Mouse (Mus musculus) adrenal gland, postnatal 36 days (tissue): ENCODE data around the gene Gm8453. TPM values are rescaled to one million over a fixed set of nuclear protein-coding genes. Genes with fewer than 3 reads are reported as not detected.
"Not testable (repeated sequence)": the region's sequence is repeated elsewhere in the genome, so short reads cannot be mapped to it uniquely, and the experiment has no call there.

ENCODE experiments used
- DNase-seq, 2 experiments: peaks; one replicate each; pipeline ENCODE4 v3.0.0; 2021; ENCODE audit warnings: mixed read lengths in 1 of 2
- long read RNA-seq, 2 experiments: library from polyadenylated mRNA; stranded (forward); transcript quantifications; one replicate each; pipeline ENCODE4 v2.0.0; 2021; ENCODE audit warnings: borderline sequencing depth in 2 of 2
- total RNA-seq, 2 experiments: library from RNA; stranded (reverse); gene quantifications; 2 replicates each; pipeline ENCODE4 v1.2.3; 2021

Gene Gm8453
- not detected for total RNA-seq
- long read RNA-seq, experiment 1 = 0 reads
- long read RNA-seq, experiment 2 = 0 reads

DNA sequence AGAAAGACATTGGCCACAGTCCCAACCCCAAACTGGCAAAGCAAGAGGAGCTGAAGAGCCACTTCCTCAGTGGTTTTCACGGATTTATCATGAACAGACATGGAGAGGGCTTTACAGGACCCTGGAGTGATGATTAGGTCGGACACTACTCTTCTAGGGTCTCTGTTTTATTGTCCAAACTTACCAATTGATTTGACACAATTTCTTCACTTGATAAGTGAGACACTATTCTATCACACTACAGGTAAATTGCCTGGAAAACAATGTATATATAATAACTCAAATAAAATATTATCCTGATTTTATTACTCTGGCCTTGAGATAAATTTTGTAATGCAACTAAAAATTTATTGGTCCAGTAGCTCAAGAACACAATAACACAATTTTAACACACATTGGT is at the start of gene Gm8453:
Gene Gm8453, minus strand, starts transcription at position 101 of the 400 bp plus-strand sequence.
- not testable (repeated sequence) for DNase-seq

DNA sequence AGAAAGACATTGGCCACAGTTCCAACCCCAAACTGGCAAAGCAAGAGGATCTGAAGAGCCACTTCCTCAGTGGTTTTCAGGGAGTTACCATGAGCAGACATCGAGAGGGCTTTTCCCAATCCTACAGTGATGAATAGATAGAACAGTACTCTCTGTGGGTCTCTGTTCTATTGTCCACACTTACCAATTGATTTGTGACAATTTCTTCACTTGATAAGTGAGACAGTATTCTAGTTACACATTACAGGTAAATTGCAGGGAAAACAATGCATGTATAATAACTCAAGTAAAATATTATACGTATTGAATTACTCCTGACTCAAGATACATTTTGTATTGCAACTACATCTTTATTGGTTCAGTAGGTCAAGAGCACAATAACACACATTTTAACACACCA is 28.1 kb downstream of the Gm8453 start, which contains the start of gene Gm8653:
Gene Gm8653, minus strand, starts transcription at position 101 of the 400 bp plus-strand sequence.
- not testable (repeated sequence) for DNase-seq

DNA sequence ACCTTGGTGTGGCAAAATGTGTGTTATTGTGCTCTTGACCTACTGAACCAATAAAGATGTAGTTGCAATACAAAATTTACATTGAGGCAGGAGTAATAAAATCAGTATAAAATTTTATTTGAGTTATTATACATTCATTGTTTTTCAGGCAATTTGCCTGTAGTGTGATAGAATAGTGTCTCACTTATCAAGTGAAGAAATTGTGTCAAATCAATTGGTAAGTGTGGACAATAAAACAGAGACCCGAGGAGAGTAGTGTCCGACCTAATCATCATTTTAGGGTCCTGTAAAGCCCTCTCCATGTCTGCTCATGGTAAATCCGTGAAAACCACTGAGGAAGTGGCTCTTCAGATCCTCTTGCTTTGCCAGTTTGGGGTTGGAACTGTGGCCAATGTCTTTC is 40.2 kb downstream of the Gm8453 start, which contains the start of gene Vmn1r143:
Gene Vmn1r143, plus strand, starts transcription at position 301 of the 400 bp plus-strand sequence.
- not testable (repeated sequence) for DNase-seq

Other genes with a start within 250 kb of the Gm8453 start
- not detected for gene Vmn1r137, start 234.9 kb downstream of the Gm8453 start, total RNA-seq
- not detected for gene Vmn1r138, start 200.6 kb downstream of the Gm8453 start, total RNA-seq
- not detected for gene Gm6176, start 173.2 kb downstream of the Gm8453 start, total RNA-seq
- not detected for gene Vmn1r139, start 160.4 kb downstream of the Gm8453 start, total RNA-seq
- gene Gm16451, start 111.2 kb downstream of the Gm8453 start, total RNA-seq = not detected
- not detected for gene Gm10666, start 94.7 kb downstream of the Gm8453 start, total RNA-seq
- not detected for gene Vmn1r142, start 65.4 kb downstream of the Gm8453 start, total RNA-seq
- gene Vmn1r143, start 40.1 kb downstream of the Gm8453 start, total RNA-seq = not detected
- not detected for gene Gm8653, start 28.2 kb downstream of the Gm8453 start, total RNA-seq
- not detected for gene Gm4187, start 100.2 kb upstream of the Gm8453 start, total RNA-seq
- gene Gm8660, start 141.6 kb upstream of the Gm8453 start, total RNA-seq = not detected
- not detected for gene Vmn1r148, start 184.1 kb upstream of the Gm8453 start, total RNA-seq
- gene Vmn1r149, start 208.7 kb upstream of the Gm8453 start, total RNA-seq = not detected
- not detected for gene Gm10665, start 234.6 kb upstream of the Gm8453 start, total RNA-seq